Mouse (Mus musculus): Measurements from ENCODE around the gene Nr4a1. TPM values are rescaled to one million over a fixed set of nuclear protein-coding genes. Genes with fewer than 3 reads are reported as not detected.

The Nr4a1 gene
- polyA plus RNA-seq (2015; fragmentation: Nextera tagmentation; extraction: Ambion mirVana), result 7.9 and 10.6 TPM in 2 replicates

GRCm38 (mm10) chr15:101253886-101254795, at the start of gene Nr4a1:
TSS of gene Nr4a1 (plus strand) at chr15:101254269.
- Histone ChIP-seq H3K36me3 (no peaks in the 10 kb centered on the region), H3K4me1 (peaks cover 12% of the 10 kb centered on the region), H3K4me2 (peak within 1 kb of the TSS; percentile 83), H3K9ac (replicated peaks) (peak within 1 kb of the TSS; percentile 82), H3K4me3 (replicated peaks) (peak within 1 kb of the TSS; percentile 58), H3K27me3 (replicated peaks) (no peaks in the 10 kb centered on the region), H3K9me3 (replicated peaks) (no peaks in the 10 kb centered on the region), H3K27ac (replicated peaks) (peak within 1 kb of the TSS; percentile 64)
- 2% methylated on average over 74 of the region's 82 CpGs for WGBS
- peak; percentile 77 for ATAC-seq (ENCODE audit: low FRiP score)

- no peaks in the 10 kb centered on the region for H3K4me1 ChIP-seq
- H3K4me3 ChIP-seq (replicated peaks), result no peak overlapping the region
These were observed 49.3 kb upstream of the Nr4a1 start for GRCm38 (mm10) chr15:101204781-101205180.

GRCm38 (mm10) chr15:101210228-101210627, 43.8 kb upstream of the Nr4a1 start:
- ATAC-seq (ENCODE audit: low FRiP score), result no peak
- H3K36me3 ChIP-seq, result peaks cover 69% of the 10 kb centered on the region
- 66% methylated on average over 6 of the region's 6 CpGs for WGBS

More at GRCm38 (mm10) chr15:101204781-101205180, 49.3 kb upstream of the Nr4a1 start:
- no peaks in the 10 kb centered on the region for H3K27me3 ChIP-seq (replicated peaks)
- no peaks in the 10 kb centered on the region for H3K9me3 ChIP-seq (replicated peaks)
- ATAC-seq (ENCODE audit: low FRiP score), result no peak
- H3K27ac ChIP-seq (replicated peaks), result no peak overlapping the region
- H3K4me2 ChIP-seq, result no peak overlapping the region
- H3K9ac ChIP-seq (replicated peaks), result no peak overlapping the region
- peaks cover 93% of the 10 kb centered on the region for H3K36me3 ChIP-seq
- 87% methylated on average over 7 of the region's 7 CpGs for WGBS

GRCm38 (mm10) chr15:101210998-101211613, 43.0 kb upstream of the Nr4a1 start:
- ATAC-seq (ENCODE audit: low FRiP score), result no peak
- peaks cover 65% of the 10 kb centered on the region for H3K36me3 ChIP-seq

More at GRCm38 (mm10) chr15:101210228-101210627, 43.8 kb upstream of the Nr4a1 start:
- H3K9me3 ChIP-seq (replicated peaks), result no peaks in the 10 kb centered on the region
- no peak overlapping the region for H3K4me2 ChIP-seq
- no peaks in the 10 kb centered on the region for H3K4me1 ChIP-seq
- H3K27ac ChIP-seq (replicated peaks), result no peak overlapping the region
- H3K27me3 ChIP-seq (replicated peaks), result no peaks in the 10 kb centered on the region
- H3K4me3 ChIP-seq (replicated peaks), result no peak overlapping the region
- H3K9ac ChIP-seq (replicated peaks), result no peak overlapping the region

GRCm38 (mm10) chr15:101212435-101212834, 41.6 kb upstream of the Nr4a1 start:
- Histone ChIP-seq H3K4me3 (replicated peaks) (no peak overlapping the region), H3K27me3 (replicated peaks) (no peaks in the 10 kb centered on the region), H3K36me3 (peaks cover 52% of the 10 kb centered on the region), H3K9ac (replicated peaks) (no peak overlapping the region), H3K9me3 (replicated peaks) (no peaks in the 10 kb centered on the region), H3K27ac (replicated peaks) (no peak overlapping the region), H3K4me1 (no peaks in the 10 kb centered on the region), H3K4me2 (no peak overlapping the region)
- ATAC-seq (ENCODE audit: low FRiP score), result no peak
- 75% methylated on average over 14 of the region's 14 CpGs for WGBS

More at GRCm38 (mm10) chr15:101210998-101211613, 43.0 kb upstream of the Nr4a1 start:
- Histone ChIP-seq H3K4me2 (no peak overlapping the region), H3K9ac (replicated peaks) (no peak overlapping the region), H3K27ac (replicated peaks) (no peak overlapping the region), H3K9me3 (replicated peaks) (no peaks in the 10 kb centered on the region), H3K4me3 (replicated peaks) (no peak overlapping the region), H3K4me1 (no peaks in the 10 kb centered on the region), H3K27me3 (replicated peaks) (no peaks in the 10 kb centered on the region)
- 89% methylated on average over 14 of the region's 14 CpGs for WGBS

GRCm38 (mm10) chr15:101215136-101215535, 38.9 kb upstream of the Nr4a1 start:
- ATAC-seq (ENCODE audit: low FRiP score), result no peak
- H3K4me3 ChIP-seq (replicated peaks), result no peak overlapping the region
- H3K4me1 ChIP-seq, result no peaks in the 10 kb centered on the region
- H3K9ac ChIP-seq (replicated peaks), result no peak overlapping the region
- H3K9me3 ChIP-seq (replicated peaks), result no peaks in the 10 kb centered on the region
- peaks cover 31% of the 10 kb centered on the region for H3K36me3 ChIP-seq
- H3K27ac ChIP-seq (replicated peaks), result no peak overlapping the region
- H3K27me3 ChIP-seq (replicated peaks), result no peaks in the 10 kb centered on the region
- H3K4me2 ChIP-seq, result no peak overlapping the region
- WGBS, result 80% methylated on average over 2 of the region's 2 CpGs

GRCm38 (mm10) chr15:101216036-101216435, 38.0 kb upstream of the Nr4a1 start:
- Histone ChIP-seq H3K4me3 (replicated peaks) (no peak overlapping the region), H3K27ac (replicated peaks) (no peak overlapping the region), H3K27me3 (replicated peaks) (no peaks in the 10 kb centered on the region), H3K9ac (replicated peaks) (no peak overlapping the region), H3K9me3 (replicated peaks) (no peaks in the 10 kb centered on the region), H3K4me2 (no peak overlapping the region), H3K4me1 (0 out of 2 replicates have a peak, but pooled peaks cover 3% of the 10 kb centered on the region), H3K36me3 (peaks cover 23% of the 10 kb centered on the region)
- no peak for ATAC-seq (ENCODE audit: low FRiP score)
- 85% methylated on average over 4 of the region's 4 CpGs for whole genome bisulfite sequencing

- peak; percentile 14; the same call in 1 of the 2 replicates for ATAC-seq (ENCODE audit: low FRiP score)
These were observed 33.2 kb upstream of the Nr4a1 start for GRCm38 (mm10) chr15:101220905-101221297.

GRCm38 (mm10) chr15:101221298-101222104, 32.6 kb upstream of the Nr4a1 start:
- peak overlapping the region; percentile 47 for H3K4me2 ChIP-seq
- no peak overlapping the region for H3K4me3 ChIP-seq (replicated peaks)
- H3K27me3 ChIP-seq (replicated peaks), result 0 out of 2 replicates have a peak, but pooled peaks cover 5% of the 10 kb centered on the region
- 4% methylated on average over 14 of the region's 14 CpGs for WGBS
- no peak overlapping the region for H3K9ac ChIP-seq (replicated peaks)
- H3K4me1 ChIP-seq, result peaks cover 40% of the 10 kb centered on the region
- ATAC-seq (ENCODE audit: low FRiP score), result no peak
- H3K36me3 ChIP-seq, result no peaks in the 10 kb centered on the region
- H3K27ac ChIP-seq (replicated peaks), result 0 out of 2 replicates have a peak overlapping the region, but pooled peaks have one; percentile 24
- H3K9me3 ChIP-seq (replicated peaks), result no peaks in the 10 kb centered on the region

More at GRCm38 (mm10) chr15:101220905-101221297, 33.2 kb upstream of the Nr4a1 start:
- Histone ChIP-seq H3K9me3 (replicated peaks) (no peaks in the 10 kb centered on the region), H3K36me3 (no peaks in the 10 kb centered on the region), H3K4me2 (peak overlapping the region; percentile 47; the same call in 1 of the 2 replicates), H3K9ac (replicated peaks) (no peak overlapping the region), H3K27me3 (replicated peaks) (0 out of 2 replicates have a peak, but pooled peaks cover 1% of the 10 kb centered on the region), H3K4me3 (replicated peaks) (no peak overlapping the region), H3K4me1 (peaks cover 40% of the 10 kb centered on the region), H3K27ac (replicated peaks) (no peak overlapping the region)
- WGBS, result 8% methylated on average over 8 of the region's 8 CpGs

- ATAC-seq (ENCODE audit: low FRiP score), result no peak
- no peaks in the 10 kb centered on the region for H3K9me3 ChIP-seq (replicated peaks)
- peak overlapping the region; percentile 98 for H3K4me2 ChIP-seq
- no peak overlapping the region for H3K27ac ChIP-seq (replicated peaks)
- H3K27me3 ChIP-seq (replicated peaks), result 0 out of 2 replicates have a peak, but pooled peaks cover 5% of the 10 kb centered on the region
- 0 out of 2 replicates have a peak overlapping the region, but pooled peaks have one; percentile 14 for H3K9ac ChIP-seq (replicated peaks)
- WGBS, result 40% methylated on average over 13 of the region's 13 CpGs
- H3K4me1 ChIP-seq, result peaks cover 41% of the 10 kb centered on the region
- H3K4me3 ChIP-seq (replicated peaks), result peak overlapping the region; percentile 61; the same call in 1 of the 2 replicates
- no peaks in the 10 kb centered on the region for H3K36me3 ChIP-seq
These were observed 31.1 kb upstream of the Nr4a1 start for GRCm38 (mm10) chr15:101222897-101223482.

Measured in neural tube, embryonic 15.5 days (tissue).